In genomic region chr10:95416685-95417495, GRCm38 (mm10) we compare ENCODE assay signal across 8 mouse cellular contexts. TPM values are rescaled to one million over a fixed set of nuclear protein-coding genes. Genes with fewer than 3 reads are reported as not detected.
DNase-seq lines count a peak whose midpoint lies in the region; ATAC-seq and TF ChIP-seq lines count a peak whose summit lies in the region.

Socs2 (minus strand) TSS chr10:95417180.

- peaks cover 0 to 1% of the 10 kb centered on the region in 2 experiments; a peak in 1 of 4 replicates for H3K27me3 ChIP-seq in MEL (ENCODE audit: control insufficient read depth in 1 of 2, insufficient read depth in 2 of 2, low read length in 2 of 2)
- no peaks in the 10 kb centered on the region for H3K27me3 ChIP-seq in forebrain, postnatal 0 days (ENCODE audit: insufficient read depth, low read length)

- peaks cover 19% of the 10 kb centered on the region for H3K79me2 ChIP-seq in MEL (ENCODE audit: control insufficient read depth, insufficient read depth, low read length, poor library complexity)

- peak within 1 kb of the TSS; percentile 95 for H3K4me2 ChIP-seq in forebrain, postnatal 0 days (ENCODE audit: low read depth)

- peak within 1 kb of the TSS; percentile 95 for H3K27ac ChIP-seq in MEL (ENCODE audit: control insufficient read depth, low read depth, low read length)
- peak within 1 kb of the TSS; percentile 89 for H3K27ac ChIP-seq in forebrain, postnatal 0 days (ENCODE audit: low read depth, low read length)
- H3K27ac ChIP-seq in layer of hippocampus, adult 2 months: peak within 1 kb of the TSS; percentile 83
- peak within 1 kb of the TSS; percentile 80 for H3K27ac ChIP-seq in olfactory bulb, adult 2 months (ENCODE audit: insufficient read depth, low read depth, low read length)

- WGBS in forebrain, postnatal 0 days: 1% methylated on average over 60 of the region's 66 CpGs
- WGBS in lung, adult 2 months: under 1% methylated on average over 66 of the region's 66 CpGs
- under 1% methylated on average over 66 of the region's 66 CpGs for WGBS in olfactory bulb, adult 2 months

- ATAC-seq in forebrain, postnatal 0 days: peak; percentile 87

- DNase-seq in MEL (ENCODE audit: low read depth, low spot score): peak; percentile 94
- DNase-seq in cerebellum, adult 11-12 months: peak; percentile 66
- peak; percentile 97 for DNase-seq in forebrain, postnatal 0 days
- peak; percentile 95 to 96 for DNase-seq in heart, postnatal 36 days
- peak; percentile 83 to 88 for DNase-seq in layer of hippocampus, adult 2 months (ENCODE audit: low spot score in 2 of 2)
- peak; percentile 93 for DNase-seq in lung, adult 2 months
- DNase-seq in thymus, adult 18-20 months: peak; percentile 39 to 47

- H3K36me3 ChIP-seq in MEL (ENCODE audit: control insufficient read depth in 1 of 2, insufficient read depth in 2 of 2, low read length in 2 of 2): no peaks in the 10 kb centered on the region
- no peaks in the 10 kb centered on the region for H3K36me3 ChIP-seq in forebrain, postnatal 0 days (ENCODE audit: insufficient read depth)

- TF ChIP-seq CTCF in MEL (IDR thresholded peaks at IDR 0.05 in 2 of 3, conservative IDR thresholded peaks at IDR 0.05 in 1 of 3; ENCODE audit: control insufficient read depth in 1 of 3, insufficient read depth in 1 of 3, low read depth in 2 of 3, low read length in 3 of 3, poor library complexity in 1 of 3, severe bottlenecking in 1 of 3): no peak
- TF ChIP-seq CTCF in forebrain, postnatal 0 days (IDR thresholded peaks at IDR 0.05; ENCODE audit: low read depth): no peak
- no peak for TF ChIP-seq CTCF in layer of hippocampus, adult 2 months (conservative IDR thresholded peaks at IDR 0.05)
- TF ChIP-seq CTCF in lung, adult 2 months (IDR thresholded peaks at IDR 0.05; ENCODE audit: insufficient read depth, low read length): no peak
- no peak for TF ChIP-seq CTCF in olfactory bulb, adult 2 months (IDR thresholded peaks at IDR 0.05; ENCODE audit: insufficient read depth, low read depth, low read length)

- TF ChIP-seq RAD21 in MEL (IDR thresholded peaks at IDR 0.05; ENCODE audit: low read depth, low read length): no peak

- H3K9ac ChIP-seq in MEL (ENCODE audit: control insufficient read depth, low read depth, low read length, poor library complexity, severe bottlenecking): peak within 1 kb of the TSS; percentile 100
- peak within 1 kb of the TSS; percentile 89 for H3K9ac ChIP-seq in forebrain, postnatal 0 days

- peak; percentile 52 to 72; a peak in 2 of 4 replicates for TF ChIP-seq POLR2A in MEL (IDR thresholded peaks at IDR 0.05; ENCODE audit: control insufficient read depth in 1 of 2, insufficient read depth in 1 of 2, low read depth in 1 of 2, low read length in 2 of 2, poor library complexity in 1 of 2)
- TF ChIP-seq POLR2A in lung, adult 2 months (IDR thresholded peaks at IDR 0.05; ENCODE audit: borderline replicate concordance, extremely low read depth, low read depth, low read length): peak; percentile 64
- peak; percentile 44; the same call in 1 of the 2 replicates for TF ChIP-seq POLR2A in olfactory bulb, adult 2 months (IDR thresholded peaks at IDR 0.05; ENCODE audit: insufficient read depth, low read depth, low read length)

- TF ChIP-seq EP300 in MEL (IDR thresholded peaks at IDR 0.05; ENCODE audit: low read depth in 1 of 2, low read length in 2 of 2): no peak

- H3K4me1 ChIP-seq in MEL (ENCODE audit: control insufficient read depth in 1 of 2, insufficient read depth in 2 of 2, low read length in 2 of 2): no peaks in the 10 kb centered on the region
- 0 out of 2 replicates have a peak, but pooled peaks cover 7% of the 10 kb centered on the region for H3K4me1 ChIP-seq in forebrain, postnatal 0 days (ENCODE audit: insufficient read depth)
- peaks cover 3% of the 10 kb centered on the region; the same call in 1 of the 2 replicates for H3K4me1 ChIP-seq in lung, adult 2 months (ENCODE audit: control insufficient read depth, insufficient read depth, low read length)
- peaks cover 12% of the 10 kb centered on the region for H3K4me1 ChIP-seq in olfactory bulb, adult 2 months (ENCODE audit: control insufficient read depth, insufficient read depth, low read length)

- H3K4me3 ChIP-seq in MEL (ENCODE audit: control insufficient read depth in 1 of 2, insufficient read depth in 1 of 2, low read depth in 2 of 2, low read length in 2 of 2): peak within 1 kb of the TSS; percentile 49 to 54
- peak within 1 kb of the TSS; percentile 85 for H3K4me3 ChIP-seq in forebrain, postnatal 0 days (ENCODE audit: low read depth, low read length)
- peak within 1 kb of the TSS; percentile 79 for H3K4me3 ChIP-seq in layer of hippocampus, adult 2 months
- H3K4me3 ChIP-seq in lung, adult 2 months (replicated peaks; ENCODE audit: extremely low read depth, low read depth, low read length): peak within 1 kb of the TSS; percentile 85
- H3K4me3 ChIP-seq in olfactory bulb, adult 2 months (ENCODE audit: insufficient read depth, low read depth, low read length): peak within 1 kb of the TSS; percentile 90

- no peaks in the 10 kb centered on the region for H3K9me3 ChIP-seq in MEL (replicated peaks; ENCODE audit: insufficient read depth, low read length)
- H3K9me3 ChIP-seq in forebrain, postnatal 0 days (ENCODE audit: low read length): no peaks in the 10 kb centered on the region

- intact Hi-C loops in heart, postnatal 36 days (cut with DNase I): loop anchor here (1.0 to 5.0 kb wide), 7 partner anchors 28 to 274 kb away; no protein-coding TSS in a partner anchor

TF ChIP-seq in MEL, 35 proteins besides CTCF, POLR2A, EP300 and RAD21:
- TF ChIP-seq USF1 (IDR thresholded peaks at IDR 0.05; ENCODE audit: low read depth, low read length): peak; percentile 98
- TF ChIP-seq SIN3A (IDR thresholded peaks at IDR 0.05; ENCODE audit: low read length): peak; percentile 81
- 0 out of 2 replicates have a peak, but pooled peaks have one; percentile 17 for TF ChIP-seq ZNF384 (IDR thresholded peaks at IDR 0.05; ENCODE audit: low read depth, low read length)
- peak; percentile 98 for TF ChIP-seq MAZ (IDR thresholded peaks at IDR 0.05; ENCODE audit: low read depth, low read length)
- TF ChIP-seq TBP (IDR thresholded peaks at IDR 0.05; ENCODE audit: low read depth, low read length): 0 out of 2 replicates have a peak, but pooled peaks have one; percentile 17
- TF ChIP-seq GABPA (IDR thresholded peaks at IDR 0.05; ENCODE audit: low read depth, low read length): no peak
- TF ChIP-seq BHLHE40 (IDR thresholded peaks at IDR 0.05; ENCODE audit: borderline replicate concordance, low read depth, low read length): peak; percentile 82; the same call in 1 of the 2 replicates
- TF ChIP-seq MEF2A (IDR thresholded peaks at IDR 0.05; ENCODE audit: extremely low read depth, insufficient replicate concordance, low read depth, low read length, poor library complexity, severe bottlenecking): no peak
- TF ChIP-seq ZC3H11A (IDR thresholded peaks at IDR 0.05; ENCODE audit: low read depth, low read length): no peak
- TF ChIP-seq KAT2A (conservative IDR thresholded peaks at IDR 0.05; ENCODE audit: low read depth, low read length): no peak
- no peak for TF ChIP-seq ZKSCAN1 (IDR thresholded peaks at IDR 0.05; ENCODE audit: low read depth, low read length)
- TF ChIP-seq TCF12 (IDR thresholded peaks at IDR 0.05; ENCODE audit: low read depth, low read length): peak; percentile 7; the same call in 1 of the 2 replicates
- TF ChIP-seq SMC3 (IDR thresholded peaks at IDR 0.05; ENCODE audit: low read depth, low read length): no peak; the same call in 1 of the 2 replicates
- TF ChIP-seq UBTF (IDR thresholded peaks at IDR 0.05; ENCODE audit: borderline replicate concordance, insufficient read depth, low read depth, low read length): peak; percentile 96
- peak; percentile 52 for TF ChIP-seq NRF1 (IDR thresholded peaks at IDR 0.05; ENCODE audit: insufficient read depth, low read depth, low read length, poor library complexity, severe bottlenecking)
- TF ChIP-seq MYC (IDR thresholded peaks at IDR 0.05; ENCODE audit: low read depth, low read length): 0 out of 2 replicates have a peak, but pooled peaks have one; percentile 13
- TF ChIP-seq USF2 (IDR thresholded peaks at IDR 0.05; ENCODE audit: borderline replicate concordance in 1 of 2, insufficient read depth in 1 of 2, low read depth in 1 of 2, low read length in 2 of 2): peak; percentile 50 to 80; a peak in 3 of 4 replicates
- TF ChIP-seq POLR2AphosphoS5 (IDR thresholded peaks at IDR 0.05; ENCODE audit: borderline replicate concordance, low read depth, low read length): no peak
- TF ChIP-seq ETS1 (IDR thresholded peaks at IDR 0.05; ENCODE audit: low read depth, low read length): peak; percentile 38; the same call in 1 of the 2 replicates
- TF ChIP-seq E2F4 (IDR thresholded peaks at IDR 0.05; ENCODE audit: borderline replicate concordance, low read depth, low read length): peak; percentile 81; the same call in 1 of the 2 replicates
- TF ChIP-seq MAX (IDR thresholded peaks at IDR 0.05; ENCODE audit: low read length): peak; percentile 49
- TF ChIP-seq MXI1 (IDR thresholded peaks at IDR 0.05; ENCODE audit: low read depth, low read length): peak; percentile 57

RNA-seq across cellular contexts. Expression of gene Socs2, which starts in this region (rescaled TPM):
- 16.0 and 16.5 TPM in 2 replicates for total RNA-seq in MEL (2012; rRNA removed)
- 10 to 100 TPM in 1 of 2 experiments, not detected in 1; 24.9 TPM for polyA plus RNA-seq in MEL (2012; ENCODE audit: insufficient read depth in 1 of 2, insufficient read length in 2 of 2, low read depth in 1 of 2, low replicate concordance in 2 of 2, missing spikeins in 1 of 2)
- 80.7 and 93.0 TPM in 2 replicates for total RNA-seq in forebrain, postnatal 0 days (2014; rRNA removed)
- polyA plus RNA-seq in forebrain, postnatal 0 days (2015; fragmentation: Nextera tagmentation; extraction: Ambion mirVana): 136 and 154 TPM in 2 replicates
- total RNA-seq in heart, postnatal 36 days (2021): 10 to 100 TPM; 44.7 to 57.0 TPM
- total RNA-seq in layer of hippocampus, adult 2 months (2021): 10 to 100 TPM; 28.8 to 36.3 TPM
- polyA plus RNA-seq in lung, adult 2 months (2012; rRNA removed): 83.1 and 140 TPM in 2 replicates
- polyA plus RNA-seq in olfactory bulb, adult 2 months (2012; ENCODE audit: insufficient read depth, insufficient read length, low replicate concordance, missing spikeins): not detected in 2 replicates

Comparison
In these comparisons a context has a peak if more than half of its experiments do, and no peak if none do; other contexts are left out.
1. Peak in every context shown above with its lines: DNase-seq, ATAC-seq, H3K4me3 ChIP-seq and H3K27ac ChIP-seq.
2. RNA of gene Socs2 (polyA plus RNA-seq): 136 to 154 TPM in forebrain, postnatal 0 days, 83.1 to 140 TPM in lung, adult 2 months and 24.9 TPM in MEL; not detected in olfactory bulb, adult 2 months; every median in the first group is over 10 times any median in the second.
3. DNase-seq: peak in every context shown above with its lines; median percentile 97 in forebrain, postnatal 0 days; 96 in heart, postnatal 36 days; 94 in MEL; 93 in lung, adult 2 months; 86 in layer of hippocampus, adult 2 months; 66 in cerebellum, adult 11-12 months; 43 in thymus, adult 18-20 months.